ENCODE assay signal across 15 mouse cellular contexts in genomic region chr15:7563279-7563678, GRCm38 (mm10).
A peak's percentile ranks its signal among the peaks of the same experiment; 100 is the strongest.
DNase-seq lines count a peak whose midpoint lies in the region; ATAC-seq and TF ChIP-seq lines count a peak whose summit lies in the region.
"Had no signal": no experiment of that assay in that cellular context is flagged by ENCODE, and none has a peak within 500 bp of the region (broad histone marks: within the 10 kb centered on the region; RNA-seq: fewer than 3 reads in every experiment).

No protein-coding gene starts in this region.

- no peak; the same call in 1 of the 2 replicates for ATAC-seq in heart, embryonic 15.5 days (replicated peaks; ENCODE audit: insufficient number of reproducible peaks, insufficient read depth, low FRiP score, low read depth)
- no peak for ATAC-seq in kidney, postnatal 0 days (replicated peaks; ENCODE audit: low FRiP score, low read depth)
- ATAC-seq in neural tube, embryonic 15.5 days (ENCODE audit: low FRiP score) = peak; percentile 67
- ATAC-seq: CD4-positive, CD25-positive, alpha-beta regulatory T cell, adult 4 months; liver, postnatal 0 days had no signal

- DNase-seq in heart, postnatal 36 days = no peak
- peak; percentile 64 for DNase-seq in kidney, postnatal 0 days (ENCODE audit: low spot score)
- DNase-seq in kidney, adult 11 months = no peak
- no peak for DNase-seq in neural tube, embryonic 10.5 days (ENCODE audit: extremely low spot score, low spot score)
- no peak for DNase-seq in layer of hippocampus, postnatal 14 days (ENCODE audit: low spot score in 2 of 2)
- DNase-seq: gastrocnemius, postnatal 14 days; liver; liver, postnatal 0 days; thymus, postnatal 14 days had no signal

- no peak overlapping the region for H3K4me3 ChIP-seq in heart, embryonic 15.5 days
- no peak overlapping the region for H3K4me3 ChIP-seq in kidney, postnatal 0 days (replicated peaks; ENCODE audit: low read depth, low read length)
- no peak overlapping the region for H3K4me3 ChIP-seq in neural tube, embryonic 15.5 days (replicated peaks)
- H3K4me3 ChIP-seq: megakaryocyte, embryonic 14.5 days; neural tube, embryonic 13.5 days had no signal

- H3K9ac ChIP-seq in heart, embryonic 15.5 days = no peak overlapping the region
- no peak overlapping the region for H3K9ac ChIP-seq in kidney, postnatal 0 days (ENCODE audit: low read depth, low read length)
- H3K9ac ChIP-seq in neural tube, embryonic 15.5 days (replicated peaks) = no peak overlapping the region
- H3K9ac ChIP-seq: liver, postnatal 0 days; neural tube, embryonic 13.5 days had no signal

- H3K27me3 ChIP-seq in heart, embryonic 15.5 days = no peaks in the 10 kb centered on the region
- H3K27me3 ChIP-seq in kidney, postnatal 0 days (ENCODE audit: insufficient read depth, low read length) = no peaks in the 10 kb centered on the region
- H3K27me3 ChIP-seq in neural tube, embryonic 15.5 days (replicated peaks) = no peaks in the 10 kb centered on the region
- H3K27me3 ChIP-seq: megakaryocyte, embryonic 14.5 days; neural tube, embryonic 13.5 days had no signal

- H3K4me2 ChIP-seq in heart, embryonic 15.5 days = 0 out of 2 replicates have a peak overlapping the region, but pooled peaks have one; percentile 21
- H3K4me2 ChIP-seq in kidney, postnatal 0 days (ENCODE audit: low read length) = no peak overlapping the region
- H3K4me2 ChIP-seq in neural tube, embryonic 15.5 days = no peak overlapping the region
- H3K4me2 ChIP-seq: neural tube, embryonic 13.5 days had no signal

- intact Hi-C loops in heart, postnatal 36 days (cut with DNase I) = no loop called here

- H3K27ac ChIP-seq in heart, embryonic 15.5 days = peak overlapping the region; percentile 82
- H3K27ac ChIP-seq in kidney, postnatal 0 days = no peak overlapping the region
- 0 out of 2 replicates have a peak overlapping the region, but pooled peaks have one; percentile 3 for H3K27ac ChIP-seq in neural tube, embryonic 15.5 days (replicated peaks)
- H3K27ac ChIP-seq: neural tube, embryonic 13.5 days had no signal

- H3K9me3 ChIP-seq in heart, embryonic 15.5 days (replicated peaks) = no peaks in the 10 kb centered on the region
- H3K9me3 ChIP-seq in kidney, postnatal 0 days (replicated peaks; ENCODE audit: low read length) = no peaks in the 10 kb centered on the region
- no peaks in the 10 kb centered on the region for H3K9me3 ChIP-seq in neural tube, embryonic 15.5 days (replicated peaks)
- H3K9me3 ChIP-seq: G1E; neural tube, embryonic 13.5 days had no signal

- no peaks in the 10 kb centered on the region for H3K36me3 ChIP-seq in heart, embryonic 15.5 days
- no peaks in the 10 kb centered on the region for H3K36me3 ChIP-seq in kidney, postnatal 0 days (ENCODE audit: insufficient read depth, low read length)
- no peaks in the 10 kb centered on the region for H3K36me3 ChIP-seq in neural tube, embryonic 15.5 days
- H3K36me3 ChIP-seq: G1E; neural tube, embryonic 13.5 days had no signal

- 49% methylated on average over 4 of the region's 4 CpGs for WGBS in heart, embryonic 15.5 days
- WGBS in kidney, postnatal 0 days = 63% methylated on average over 4 of the region's 4 CpGs
- 80% methylated on average over 4 of the region's 4 CpGs for WGBS in neural tube, embryonic 15.5 days

- no peak for TF ChIP-seq CTCF in kidney, postnatal 0 days (IDR thresholded peaks at IDR 0.05; ENCODE audit: low read depth)

- peaks cover 15% of the 10 kb centered on the region for H3K4me1 ChIP-seq in heart, embryonic 15.5 days (replicated peaks)
- no peaks in the 10 kb centered on the region for H3K4me1 ChIP-seq in kidney, postnatal 0 days (replicated peaks; ENCODE audit: insufficient read depth, low read length)
- H3K4me1 ChIP-seq in neural tube, embryonic 15.5 days = peaks cover 7% of the 10 kb centered on the region
- H3K4me1 ChIP-seq: megakaryocyte, embryonic 14.5 days; neural tube, embryonic 13.5 days had no signal
